Mouse (Mus musculus): ENCODE results near the gene Slco3a1.

Gene Slco3a1

GRCm38 (mm10) chr7:74269283-74270088 is 285.1 kb downstream of the Slco3a1 start:
- no peak for DNase-seq

- no peak for DNase-seq
Observed at GRCm38 (mm10) chr7:74266511-74267168, 287.9 kb downstream of the Slco3a1 start.

GRCm38 (mm10) chr7:74256291-74256690 is 298.3 kb downstream of the Slco3a1 start:
- no peak for DNase-seq

GRCm38 (mm10) chr7:74252066-74252465 is 302.5 kb downstream of the Slco3a1 start:
- DNase-seq = no peak

GRCm38 (mm10) chr7:74241236-74241635 is 313.3 kb downstream of the Slco3a1 start:
- no peak for DNase-seq

GRCm38 (mm10) chr7:74240459-74241172 is 314.0 kb downstream of the Slco3a1 start:
- DNase-seq = no peak
